Mouse (Mus musculus) neutrophil, adult 65 days (primary cell): ENCODE measurements around the gene Akna. TPM values are rescaled to one million over a fixed set of nuclear protein-coding genes. Genes with fewer than 3 reads are reported as not detected.

Experiments used
- total RNA-seq: library from RNA; stranded (reverse); gene quantifications from 2 replicates; pipeline ENCODE4 v1.2.4, GENCODE M21; 2023

Gene Akna
- 260 and 309 TPM in 2 replicates for total RNA-seq

GRCm38 (mm10) chr4:63403040-63403959 lies at the start of gene Akna:
TSS of gene Akna (minus strand) at chr4:63403354.

GRCm38 (mm10) chr4:63362150-63362549 lies 41.0 kb downstream of the Akna start, which contains the start of gene Orm2:
TSS of gene Orm2 (plus strand) at chr4:63362449.

GRCm38 (mm10) chr4:63355877-63356665 lies 47.1 kb downstream of the Akna start, which contains the start of gene Orm3:
TSS of gene Orm3 (plus strand) at chr4:63356162.

GRCm38 (mm10) chr4:63344295-63344694 lies 58.9 kb downstream of the Akna start, which contains the start of gene Orm1:
TSS of gene Orm1 (plus strand) at chr4:63344560.

Other genes with a start within 250 kb of the Akna start
- gene Ambp, start 248.6 kb downstream of the Akna start, total RNA-seq: not detected in 2 replicates
- gene Kif12, start 231.2 kb downstream of the Akna start, total RNA-seq: not detected in 2 replicates
- 0.57 and 0.63 TPM in 2 replicates for gene Col27a1, start 189.3 kb downstream of the Akna start, total RNA-seq
- 25.3 and 41.7 TPM in 2 replicates for gene Orm1, start 58.8 kb downstream of the Akna start, total RNA-seq
- not detected in 2 replicates for gene Orm3, start 47.2 kb downstream of the Akna start, total RNA-seq
- 2.6 and 2.9 TPM in 2 replicates for gene Orm2, start 40.9 kb downstream of the Akna start, total RNA-seq
- 0.95 and 1.4 TPM in 2 replicates for gene Whrn, start 92.6 kb upstream of the Akna start, total RNA-seq
- gene Atp6v1g1, start 141.4 kb upstream of the Akna start, total RNA-seq: 143 and 167 TPM in 2 replicates
- gene Tmem268, start 155.4 kb upstream of the Akna start, total RNA-seq: 22.0 and 29.3 TPM in 2 replicates
- gene Gm11213, start 201.9 kb upstream of the Akna start, total RNA-seq: not detected in 2 replicates
- not detected in 2 replicates for gene Tex48, start 219.1 kb upstream of the Akna start, total RNA-seq